Mouse (Mus musculus): Measurements from ENCODE around the gene Gipc1. TPM values are rescaled to one million over a fixed set of nuclear protein-coding genes. Genes with fewer than 3 reads are reported as not detected.

Gipc1 gene
- total and polyA plus RNA-seq, 3 experiments: 21.0 to 25.8 (median 22.6) TPM

GRCm38 (mm10) chr8:83618566-83618965, 33.9 kb upstream of the Gipc1 start:
- Histone ChIP-seq H3K79me2 (replicated peaks; ENCODE audit: control insufficient read depth, extremely low read depth, insufficient read depth, poor library complexity, severe bottlenecking) (no peaks in the 10 kb centered on the region), H3K27ac (ENCODE audit: insufficient read depth, low read depth) (no peak overlapping the region), H3K4me3 (replicated peaks in 1 of 3; ENCODE audit: low read depth in 2 of 3, low read length in 2 of 3, poor library complexity in 1 of 3) (no peak overlapping the region), H3K4me2 (ENCODE audit: insufficient read depth, low read depth, poor library complexity, severe bottlenecking) (no peak overlapping the region), H3K4me1 (ENCODE audit: control insufficient read depth in 1 of 2, insufficient read depth in 2 of 2) (peaks cover 8 to 28% of the 10 kb centered on the region in 2 experiments), H3K27me3 (replicated peaks) (no peaks in the 10 kb centered on the region), H3K9me3 (replicated peaks; ENCODE audit: low read length) (peaks cover 2% of the 10 kb centered on the region), H3K36me3 (replicated peaks in 1 of 2; ENCODE audit: control insufficient read depth in 1 of 2, insufficient read depth in 1 of 2, low read length in 1 of 2) (peaks cover 0 to 7% of the 10 kb centered on the region in 2 experiments), H3K9ac (ENCODE audit: insufficient read depth, low read depth) (no peak overlapping the region)
- TF ChIP-seq RAD21 (IDR thresholded peaks at IDR 0.05; ENCODE audit: low read depth, low read length) (no peak), POLR2AphosphoS2 (IDR thresholded peaks at IDR 0.05; ENCODE audit: low read depth, low read length) (no peak), E2F4 (IDR thresholded peaks at IDR 0.05; ENCODE audit: insufficient replicate concordance, low read depth, low read length) (no peak), ELF1 (IDR thresholded peaks at IDR 0.05; ENCODE audit: low read depth, low read length) (no peak), POLR2A (IDR thresholded peaks at IDR 0.05; ENCODE audit: low read depth, low read length) (no peak), IRF4 (IDR thresholded peaks at IDR 0.05; ENCODE audit: low read depth, low read length) (no peak), ZC3H11A (IDR thresholded peaks at IDR 0.05; ENCODE audit: low read depth, low read length) (no peak), SIN3A (IDR thresholded peaks at IDR 0.05; ENCODE audit: low read length) (no peak), CTCF (conservative IDR thresholded peaks at IDR 0.05 in 1 of 2, IDR thresholded peaks at IDR 0.05 in 1 of 2; ENCODE audit: low read depth in 2 of 2, low read length in 2 of 2) (no peak), ZKSCAN1 (IDR thresholded peaks at IDR 0.05; ENCODE audit: borderline replicate concordance, low read depth, low read length) (no peak), MAFK (IDR thresholded peaks at IDR 0.05; ENCODE audit: insufficient replicate concordance, low read length) (no peak), NRF1 (IDR thresholded peaks at IDR 0.05; ENCODE audit: low read depth, low read length) (no peak), UBTF (IDR thresholded peaks at IDR 0.05; ENCODE audit: low read depth, low read length) (no peak)
- DNase-seq (ENCODE audit: extremely low read depth): no peak
- in situ Hi-C loops (cut with MboI; ENCODE audit: low pct_ligation_motif_present, low pct_unique_long_range_greater_than_20kb, low sequenced_read_pairs) (no loop called here), dilution Hi-C loops (cut with MboI; ENCODE audit: extremely low pct_ligation_motif_present, extremely low pct_unique_long_range_greater_than_20kb, low sequenced_read_pairs) (no loop called here)

- H3K27ac ChIP-seq (ENCODE audit: insufficient read depth, low read depth): no peak overlapping the region
- H3K27me3 ChIP-seq (replicated peaks): no peaks in the 10 kb centered on the region
- H3K4me2 ChIP-seq (ENCODE audit: insufficient read depth, low read depth, poor library complexity, severe bottlenecking): no peak overlapping the region
- no peaks in the 10 kb centered on the region for H3K36me3 ChIP-seq (replicated peaks in 1 of 2; ENCODE audit: control insufficient read depth in 1 of 2, insufficient read depth in 1 of 2, low read length in 1 of 2)
- H3K79me2 ChIP-seq (replicated peaks; ENCODE audit: control insufficient read depth, extremely low read depth, insufficient read depth, poor library complexity, severe bottlenecking): no peaks in the 10 kb centered on the region
- H3K9me3 ChIP-seq (replicated peaks; ENCODE audit: low read length): peaks cover 2% of the 10 kb centered on the region
- dilution Hi-C loops (cut with MboI; ENCODE audit: extremely low pct_ligation_motif_present, extremely low pct_unique_long_range_greater_than_20kb, low sequenced_read_pairs) (no loop called here), in situ Hi-C loops (cut with MboI; ENCODE audit: low pct_ligation_motif_present, low pct_unique_long_range_greater_than_20kb, low sequenced_read_pairs) (no loop called here)
- no peak for DNase-seq (ENCODE audit: extremely low read depth)
- TF ChIP-seq ETS1 (conservative IDR thresholded peaks at IDR 0.05; ENCODE audit: low read depth, low read length) (peak; percentile 40; the same call in 1 of the 2 replicates), IRF4 (IDR thresholded peaks at IDR 0.05; ENCODE audit: low read depth, low read length) (0 out of 2 replicates have a peak, but pooled peaks have one; percentile 13), BHLHE40 (IDR thresholded peaks at IDR 0.05; ENCODE audit: low read depth, low read length) (0 out of 2 replicates have a peak, but pooled peaks have one; percentile 25), USF2 (conservative IDR thresholded peaks at IDR 0.05; ENCODE audit: low read depth, low read length) (no peak), MYC (IDR thresholded peaks at IDR 0.05; ENCODE audit: low read depth, low read length) (no peak), POLR2A (IDR thresholded peaks at IDR 0.05; ENCODE audit: low read depth, low read length) (no peak), KAT2A (IDR thresholded peaks at IDR 0.05; ENCODE audit: insufficient replicate concordance, low read length) (no peak), EP300 (IDR thresholded peaks at IDR 0.05; ENCODE audit: low read length) (peak; percentile 44; the same call in 1 of the 2 replicates), JUN (IDR thresholded peaks at IDR 0.05; ENCODE audit: insufficient read depth, low read depth, low read length) (peak; percentile 34; the same call in 1 of the 2 replicates)
- H3K4me1 ChIP-seq (ENCODE audit: control insufficient read depth in 1 of 2, insufficient read depth in 2 of 2): peaks cover 15 to 35% of the 10 kb centered on the region in 2 experiments
- no peak overlapping the region for H3K4me3 ChIP-seq (replicated peaks in 1 of 3; ENCODE audit: low read depth in 2 of 3, low read length in 2 of 3, poor library complexity in 1 of 3)
- H3K9ac ChIP-seq (ENCODE audit: insufficient read depth, low read depth): no peak overlapping the region
These were observed 32.8 kb upstream of the Gipc1 start for GRCm38 (mm10) chr8:83619568-83620285.
